Mouse (Mus musculus) G1E (cell line): ENCODE measurements around the gene Rps27l. TPM values are rescaled to one million over a fixed set of nuclear protein-coding genes. Genes with fewer than 3 reads are reported as not detected.
A peak's percentile ranks its signal among the peaks of the same experiment; 100 is the strongest.

Experiments used
- ATAC-seq: 2 replicates; pipeline ENCODE4 v1.8.0; 2016; ENCODE audit warnings: mild to moderate bottlenecking; ENCODE audit not compliant: insufficient number of reproducible peaks, poor library complexity, low FRiP score, severe bottlenecking; ENCODE audit errors: extremely low read depth
- DNase-seq: peaks from one replicate; pipeline ENCODE4 v3.0.0; 2012; ENCODE audit warnings: low spot score
- H3K27me3 ChIP-seq: 2 replicates; pipeline ENCODE4 v1.6.1; 2012; ENCODE audit warnings: mild to moderate bottlenecking, low read length, inconsistent platforms; ENCODE audit not compliant: insufficient read depth
- H3K36me3 ChIP-seq: replicated peaks from 2 replicates; pipeline ENCODE3; 2012; ENCODE audit warnings: mild to moderate bottlenecking, inconsistent platforms
- H3K4me1 ChIP-seq: 2 replicates; pipeline ENCODE4 v1.6.1; 2012; ENCODE audit warnings: low read depth, low read length, inconsistent platforms, mixed read lengths; ENCODE audit not compliant: insufficient read depth
- H3K4me3 ChIP-seq: 2 replicates; pipeline ENCODE4 v1.5.1; 2012; ENCODE audit warnings: low read depth, mild to moderate bottlenecking, inconsistent platforms, low read length, moderate library complexity, mixed read lengths
- H3K9me3 ChIP-seq: replicated peaks from 2 replicates; pipeline ENCODE4 v1.6.1; 2012; ENCODE audit warnings: inconsistent platforms
- CTCF ChIP-seq: IDR thresholded peaks from 2 replicates; pipeline ENCODE4 v1.5.1; 2012; ENCODE audit warnings: low read depth, low read length, inconsistent platforms, mixed read lengths
- GATA1 ChIP-seq: IDR thresholded peaks from 2 replicates; pipeline ENCODE4 v1.6.1; 2012; ENCODE audit warnings: borderline replicate concordance, low read length, inconsistent platforms, mixed read lengths
- GATA2 ChIP-seq: IDR thresholded peaks from 2 replicates; pipeline ENCODE4 v1.6.1; 2012; ENCODE audit warnings: low read depth, low read length, inconsistent platforms, borderline replicate concordance
- POLR2AphosphoS5 ChIP-seq: IDR thresholded peaks from 2 replicates; pipeline ENCODE4 v1.6.1; 2012; ENCODE audit warnings: low read depth, low read length, inconsistent platforms; ENCODE audit not compliant: insufficient replicate concordance
- TAL1 ChIP-seq: conservative IDR thresholded peaks from 2 replicates; pipeline ENCODE4 v1.6.1; 2012; ENCODE audit warnings: low read depth, low read length, inconsistent platforms, mixed read lengths
- polyA plus RNA-seq: library from polyadenylated mRNA; stranded (reverse); fragments of >175 nt; gene quantifications from 2 replicates; pipeline ENCODE4 v1.2.3, GENCODE M21; 2012
- total RNA-seq, 2 experiments: library from RNA; stranded (forward) in 1 of 2; stranded (reverse) in 1 of 2; fragments of 200-1000 nt in 1 of 2; fragments of >200 nt in 1 of 2; fragmentation: Nextera tagmentation in 1 of 2; gene quantifications; 2 replicates each; pipeline ENCODE4 v1.2.3; 2014 to 2017

The Rps27l gene
- total and polyA plus RNA-seq, 3 experiments, result 208 to 363 (median 212) TPM

GRCm38 (mm10) chr9:66918672-66919330, 27.1 kb upstream of the Rps27l start:
- ATAC-seq (no peak), DNase-seq (no peak)
- peaks cover 17% of the 10 kb centered on the region for H3K36me3 ChIP-seq
- no peak for TF ChIP-seq GATA1
- no peak for TF ChIP-seq CTCF
- TF ChIP-seq GATA2, result no peak
- no peak for TF ChIP-seq TAL1
- TF ChIP-seq POLR2AphosphoS5, result no peak
- no peaks in the 10 kb centered on the region for H3K27me3 ChIP-seq
- H3K4me3 ChIP-seq, result peak overlapping the region; percentile 90
- peaks cover 59% of the 10 kb centered on the region for H3K4me1 ChIP-seq
- no peaks in the 10 kb centered on the region; the same call in 1 of the 2 replicates for H3K9me3 ChIP-seq

- Histone ChIP-seq H3K27me3 (no peaks in the 10 kb centered on the region), H3K4me3 (peak within 1 kb of the TSS; percentile 90), H3K4me1 (peaks cover 52% of the 10 kb centered on the region), H3K36me3 (peaks cover 15% of the 10 kb centered on the region), H3K9me3 (no peaks in the 10 kb centered on the region; the same call in 1 of the 2 replicates)
- no peak for TF ChIP-seq POLR2AphosphoS5
- no peak for TF ChIP-seq GATA1
- TF ChIP-seq GATA2, result peak; percentile 72; the same call in 1 of the 2 replicates
- peak; percentile 88 for DNase-seq
- peak; percentile 82 for ATAC-seq
Observed at GRCm38 (mm10) chr9:66919382-66919971, 26.4 kb upstream of the Rps27l start, which contains the start of gene Rab8b. Rab8b (minus strand) TSS chr9:66919687.

- Histone ChIP-seq H3K4me3 (peak overlapping the region; percentile 90), H3K9me3 (no peaks in the 10 kb centered on the region; the same call in 1 of the 2 replicates), H3K4me1 (peaks cover 48% of the 10 kb centered on the region), H3K27me3 (no peaks in the 10 kb centered on the region), H3K36me3 (peaks cover 13% of the 10 kb centered on the region)
- DNase-seq, result no peak
- TF ChIP-seq GATA2 (no peak), POLR2AphosphoS5 (no peak), TAL1 (no peak)
- ATAC-seq, result no peak
Observed at GRCm38 (mm10) chr9:66919981-66920380, 25.9 kb upstream of the Rps27l start.

GRCm38 (mm10) chr9:66920488-66921279, 25.2 kb upstream of the Rps27l start:
- TF ChIP-seq POLR2AphosphoS5 (no peak), CTCF (no peak), TAL1 (no peak), GATA1 (no peak), GATA2 (no peak)
- Histone ChIP-seq H3K4me3 (no peak overlapping the region), H3K9me3 (no peaks in the 10 kb centered on the region; the same call in 1 of the 2 replicates), H3K4me1 (peaks cover 41% of the 10 kb centered on the region), H3K36me3 (peaks cover 8% of the 10 kb centered on the region), H3K27me3 (no peaks in the 10 kb centered on the region)
- DNase-seq, result no peak
- ATAC-seq, result no peak

- DNase-seq (no peak), ATAC-seq (no peak)
- H3K4me3 ChIP-seq, result no peak overlapping the region
- H3K27me3 ChIP-seq, result no peaks in the 10 kb centered on the region; the same call in 1 of the 2 replicates
- H3K4me1 ChIP-seq, result peaks cover 27% of the 10 kb centered on the region
- no peaks in the 10 kb centered on the region; the same call in 1 of the 2 replicates for H3K9me3 ChIP-seq
- H3K36me3 ChIP-seq, result peaks cover 7% of the 10 kb centered on the region
- no peak for TF ChIP-seq POLR2AphosphoS5
- TF ChIP-seq GATA1, result no peak
Observed at GRCm38 (mm10) chr9:66922076-66922475, 23.8 kb upstream of the Rps27l start.

- TF ChIP-seq GATA1 (no peak), POLR2AphosphoS5 (no peak), GATA2 (no peak), TAL1 (no peak), CTCF (no peak)
- Histone ChIP-seq H3K4me3 (no peak overlapping the region), H3K9me3 (no peaks in the 10 kb centered on the region; the same call in 1 of the 2 replicates), H3K36me3 (no peaks in the 10 kb centered on the region), H3K4me1 (peaks cover 1% of the 10 kb centered on the region; the same call in 1 of the 2 replicates), H3K27me3 (peaks cover 7% of the 10 kb centered on the region)
- DNase-seq, result no peak
- ATAC-seq, result no peak
Observed at GRCm38 (mm10) chr9:66925853-66926252, 20.0 kb upstream of the Rps27l start.
